Mouse (Mus musculus): ENCODE measurements around the gene Zdhhc21.

The Zdhhc21 gene

GRCm38 (mm10) chr4:82765513-82766216, 94.1 kb downstream of the Zdhhc21 start:
- DNase-seq (ENCODE audit: low read depth, low spot score), result no peak

- no peak for DNase-seq (ENCODE audit: low read depth, low spot score)
Measured at GRCm38 (mm10) chr4:82763586-82763985, 96.2 kb downstream of the Zdhhc21 start.

- no peak for DNase-seq (ENCODE audit: low read depth, low spot score)
Measured at GRCm38 (mm10) chr4:82762430-82763119, 97.2 kb downstream of the Zdhhc21 start.

GRCm38 (mm10) chr4:82756295-82756626, 103.5 kb downstream of the Zdhhc21 start:
- DNase-seq (ENCODE audit: low read depth, low spot score), result no peak

DNA sequence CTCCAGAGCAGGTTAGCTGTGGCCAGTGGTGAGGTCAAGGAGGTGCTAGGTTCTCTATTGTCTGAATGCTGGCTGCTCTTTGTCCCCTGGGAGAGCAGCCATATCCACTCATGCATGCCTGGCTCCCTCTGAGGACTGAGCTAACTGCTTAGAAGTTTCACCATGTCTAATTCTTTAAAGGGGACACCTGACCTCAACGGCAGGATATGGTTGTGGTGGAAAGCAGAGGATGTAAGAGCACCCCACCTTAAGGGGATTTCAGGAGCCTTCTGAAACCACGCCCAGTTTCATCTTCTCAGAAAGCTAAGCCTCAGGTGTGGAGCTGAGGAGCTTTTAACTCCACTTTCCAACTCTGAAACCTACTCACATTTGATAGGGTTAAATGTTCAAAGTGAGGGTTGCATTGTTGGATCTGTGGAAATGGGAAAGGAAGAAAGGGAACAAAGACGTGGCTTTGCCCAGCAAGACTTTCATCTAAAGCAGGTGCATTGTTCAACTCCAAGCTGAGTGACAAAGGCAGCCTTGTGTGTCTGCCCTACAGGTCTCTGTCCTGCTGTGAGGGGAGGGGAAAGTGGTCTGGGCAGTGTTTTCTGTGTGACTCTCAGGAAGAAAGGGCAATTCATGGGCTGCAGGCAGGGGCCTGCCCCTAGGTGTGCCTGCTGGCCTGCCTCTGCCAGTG, 104.0 kb downstream of the Zdhhc21 start:
- DNase-seq (ENCODE audit: low read depth, low spot score), result no peak
